Mouse (Mus musculus): ENCODE measurements at regions not wholly inside any gene's neighbourhood (a gene's known extent, or its start where the extent isn't known, plus 50 kb on each side); places are given as distances from the start of the nearest gene placed in this dataset.

DNA sequence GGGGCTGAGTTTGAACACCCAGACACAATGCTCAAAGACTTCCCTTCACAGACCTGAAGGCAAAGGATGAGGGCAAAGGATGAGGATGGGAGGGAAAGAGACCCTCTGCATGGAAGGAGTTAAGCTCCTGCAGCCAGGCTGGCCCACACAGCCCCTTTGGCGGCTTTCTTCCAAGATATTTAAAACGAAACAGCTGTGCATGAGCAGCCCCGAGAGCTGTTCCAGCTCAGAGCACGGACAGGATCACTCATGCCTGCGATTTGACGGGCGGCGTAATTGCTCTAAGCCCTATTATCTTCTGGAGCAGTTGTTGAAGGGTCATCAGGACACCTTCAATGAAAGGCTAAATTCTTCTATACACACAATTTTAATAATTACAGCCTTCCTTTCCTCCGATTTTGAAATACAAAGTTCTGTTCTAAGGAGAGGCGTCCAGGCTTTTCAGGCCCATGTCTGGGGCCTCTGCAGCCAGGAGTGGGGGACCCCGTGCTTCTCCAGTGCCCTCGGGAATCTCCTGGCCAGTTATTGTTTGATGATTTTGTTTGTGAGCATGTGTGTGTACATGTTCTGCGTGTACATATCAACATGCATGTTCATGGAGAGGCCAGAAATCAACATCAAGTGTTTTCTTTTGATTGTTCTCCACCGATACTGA lies 82.1 kb upstream of the Kazn start:
- DNase-seq (ENCODE audit: low spot score in 2 of 2), result no peak

DNA sequence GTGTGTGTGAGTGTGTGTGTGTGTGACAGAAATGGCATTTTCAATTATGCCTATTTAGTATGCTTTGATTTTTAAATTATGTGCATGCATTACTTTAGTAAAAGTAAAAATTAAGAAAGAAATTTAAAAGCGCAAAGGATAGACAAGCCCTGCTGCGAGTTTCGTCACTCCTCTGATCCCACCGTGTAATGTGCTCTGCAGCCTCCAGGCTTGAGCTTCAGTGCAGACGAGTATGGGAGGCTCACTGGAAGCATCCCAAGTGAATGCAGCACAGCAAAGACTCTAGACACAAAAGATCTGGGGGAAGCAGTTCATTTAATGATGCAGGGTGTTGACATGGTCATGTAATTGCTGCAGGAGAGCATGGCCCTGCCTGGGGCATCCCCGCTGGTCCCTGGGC lies 71.1 kb upstream of the Kazn start:
- no peak for DNase-seq (ENCODE audit: low spot score in 2 of 2)

DNA sequence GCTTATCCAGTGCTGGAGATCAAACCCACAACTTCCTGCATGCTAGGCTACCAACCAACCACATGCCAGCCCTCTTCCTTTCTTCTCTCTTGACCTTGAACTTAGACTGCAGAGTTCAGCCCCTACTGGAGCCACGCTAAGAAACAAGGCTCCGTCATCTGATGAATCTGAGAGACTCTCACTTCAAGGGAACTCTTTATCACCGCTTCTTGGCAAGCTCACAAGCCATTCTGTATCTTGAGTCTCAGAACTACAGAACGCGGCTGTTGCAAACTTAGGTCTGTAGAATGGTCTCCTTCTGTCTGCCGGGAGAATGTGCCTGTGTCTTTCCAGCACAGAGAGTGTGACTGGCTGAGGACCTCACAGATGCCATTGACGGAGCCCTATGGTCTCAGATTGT lies 69.1 kb upstream of the Kazn start:
- no peak for DNase-seq (ENCODE audit: low spot score in 2 of 2)

DNA sequence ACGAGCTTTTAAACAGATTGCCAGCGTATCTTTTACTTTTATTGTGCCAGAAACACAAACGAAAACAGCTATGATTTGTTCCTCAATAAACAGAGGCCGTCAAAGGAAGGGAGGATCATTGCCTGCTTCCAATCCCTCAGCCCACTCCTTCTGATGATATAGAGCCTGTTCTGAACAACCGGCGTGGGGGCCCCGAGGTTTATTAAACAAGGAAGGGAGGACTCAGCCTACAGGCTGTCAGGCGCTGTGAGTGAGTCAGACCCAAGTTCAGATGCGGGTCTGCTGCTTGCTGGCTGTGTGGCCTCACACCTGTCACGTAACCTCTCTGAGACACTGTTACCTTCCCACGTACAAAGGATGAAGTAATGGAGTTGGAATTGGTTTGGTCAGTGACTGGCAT lies 68.1 kb upstream of the Kazn start:
- DNase-seq (ENCODE audit: low spot score in 2 of 2), result no peak

DNA sequence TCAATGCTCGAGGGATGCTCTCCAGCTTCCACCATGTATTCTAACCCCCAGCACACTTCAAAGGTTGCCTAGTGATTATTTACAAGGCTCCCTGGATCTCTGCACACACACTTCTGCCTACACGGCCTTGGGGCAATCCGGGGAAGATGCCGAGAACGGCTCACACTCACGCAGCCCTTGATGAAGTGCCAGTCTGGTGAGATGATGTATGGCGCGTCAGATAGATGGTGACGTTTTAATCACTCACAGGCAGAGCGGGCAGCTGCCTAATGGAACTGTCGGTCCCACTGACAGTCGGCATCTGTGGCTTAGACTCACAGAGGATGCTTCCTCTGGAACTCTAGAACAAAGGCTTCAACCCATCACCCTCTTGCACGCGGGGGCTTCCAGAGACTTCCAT lies 66.9 kb upstream of the Kazn start:
- DNase-seq (ENCODE audit: low spot score in 2 of 2), result no peak

DNA sequence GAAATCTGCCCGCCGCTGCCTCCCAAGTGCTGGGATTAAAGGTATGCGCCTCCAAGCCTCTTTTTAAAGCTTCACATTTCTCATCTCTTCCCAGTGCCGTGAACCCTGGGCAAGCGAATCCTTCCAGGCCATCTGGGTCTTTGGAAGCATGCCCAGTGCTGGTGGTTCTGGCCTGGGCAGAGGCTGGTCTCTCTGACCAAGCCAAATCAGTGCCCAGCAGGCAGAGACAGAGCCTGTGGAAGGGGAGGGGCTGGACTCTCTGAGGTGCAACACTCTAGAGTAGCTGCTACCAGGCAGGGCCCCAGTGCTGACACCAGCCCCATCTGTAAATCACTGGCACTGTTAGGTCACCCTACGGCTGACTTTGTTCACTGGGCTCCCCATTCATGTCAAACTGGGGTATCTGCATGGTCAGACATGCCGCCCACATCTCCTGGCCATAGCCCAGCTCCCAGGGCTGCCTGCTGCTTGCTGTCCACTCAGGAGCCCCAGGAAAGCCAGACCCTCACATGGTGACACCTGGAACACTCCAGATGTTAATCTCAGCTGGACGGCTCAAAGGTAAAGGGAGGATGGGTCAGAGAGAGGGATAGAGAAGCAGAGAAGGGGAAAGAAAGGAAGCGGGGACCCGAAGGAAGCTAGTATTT lies 64.3 kb upstream of the Kazn start:
- DNase-seq (ENCODE audit: low spot score in 2 of 2), result peak in 1 of 2 experiments; percentile 30

DNA sequence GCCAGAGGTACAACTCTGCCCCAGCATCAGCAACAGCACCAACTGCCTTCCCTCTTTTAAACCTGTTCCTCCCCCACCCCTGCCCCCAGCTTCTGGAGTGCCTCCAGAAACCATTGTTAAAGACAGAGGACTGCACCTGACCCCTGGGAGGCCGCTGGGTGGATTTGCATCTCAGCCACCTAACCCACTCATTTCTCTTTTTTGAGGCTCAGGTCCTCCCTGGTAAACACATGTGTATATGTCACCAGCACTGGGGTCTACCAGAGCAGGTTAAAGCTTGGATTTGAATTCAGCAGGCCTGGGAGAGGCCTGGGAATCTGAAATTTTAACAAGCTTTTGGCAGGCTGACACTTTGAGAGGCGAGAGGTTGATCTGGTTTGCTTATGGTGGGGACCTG lies 63.5 kb upstream of the Kazn start:
- no peak for DNase-seq (ENCODE audit: low spot score in 2 of 2)

DNA sequence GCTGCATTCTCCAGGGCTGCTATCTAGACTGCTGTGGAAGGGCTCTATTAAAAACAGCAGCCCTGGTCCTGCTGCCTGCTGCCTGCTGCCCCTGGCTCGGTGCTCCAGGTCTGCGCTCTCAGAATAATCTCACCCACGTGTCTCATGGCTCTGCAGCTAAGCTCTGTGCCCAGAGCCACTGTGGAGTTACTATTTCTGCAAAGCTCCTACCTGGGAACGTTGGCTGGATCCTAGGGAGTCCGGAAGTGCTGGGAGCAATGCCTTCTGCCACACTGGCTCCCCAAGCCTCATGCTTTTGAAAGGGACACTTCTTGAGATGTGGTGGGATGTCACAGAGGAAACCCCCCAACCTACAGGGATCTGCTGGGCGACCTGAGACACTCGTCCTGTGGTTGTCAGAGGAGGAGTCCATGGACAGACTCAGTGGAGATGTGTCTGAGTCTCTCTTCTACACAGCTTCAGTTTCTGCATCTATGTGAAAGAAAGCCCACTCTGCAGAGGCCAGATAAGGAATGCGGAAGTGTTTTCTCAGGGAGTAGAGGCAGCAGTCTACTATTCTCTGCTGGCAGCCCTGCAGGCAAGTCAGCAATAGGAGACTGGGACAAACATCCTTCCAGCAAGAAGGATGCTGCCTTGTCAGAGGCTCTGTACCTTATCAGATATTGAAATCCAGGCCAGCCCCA lies 63.0 kb upstream of the Kazn start:
- peak in 1 of 2 experiments; percentile 44 for DNase-seq (ENCODE audit: low spot score in 2 of 2)

DNA sequence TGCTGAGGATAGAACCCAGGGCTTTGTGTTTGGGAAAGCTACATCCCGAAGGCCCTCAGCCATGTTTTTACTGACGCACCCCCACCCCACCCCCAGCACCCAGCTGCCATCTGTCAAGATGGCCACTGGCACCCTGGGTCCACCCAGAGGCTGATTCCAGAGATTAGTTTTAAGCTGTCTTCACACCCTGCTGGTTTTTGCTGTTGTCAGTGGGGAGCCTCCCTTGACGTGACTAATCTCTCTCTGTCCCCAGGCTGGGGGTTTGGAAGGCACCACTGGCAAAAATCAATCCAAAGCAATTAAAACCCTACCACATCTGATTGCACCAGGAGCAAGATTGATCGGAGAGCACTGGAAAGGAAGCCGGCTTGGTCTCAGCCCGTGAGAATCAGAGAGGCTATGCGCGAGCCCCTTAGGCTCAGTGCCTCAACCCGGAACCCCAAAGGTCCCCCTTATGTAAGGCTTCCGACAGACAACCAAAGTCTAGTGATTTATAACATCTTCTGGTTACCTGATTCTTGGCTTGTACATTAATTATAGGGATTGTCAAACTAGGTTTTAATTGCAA lies 59.7 kb upstream of the Kazn start:
- DNase-seq (ENCODE audit: low spot score in 2 of 2), result no peak

DNA sequence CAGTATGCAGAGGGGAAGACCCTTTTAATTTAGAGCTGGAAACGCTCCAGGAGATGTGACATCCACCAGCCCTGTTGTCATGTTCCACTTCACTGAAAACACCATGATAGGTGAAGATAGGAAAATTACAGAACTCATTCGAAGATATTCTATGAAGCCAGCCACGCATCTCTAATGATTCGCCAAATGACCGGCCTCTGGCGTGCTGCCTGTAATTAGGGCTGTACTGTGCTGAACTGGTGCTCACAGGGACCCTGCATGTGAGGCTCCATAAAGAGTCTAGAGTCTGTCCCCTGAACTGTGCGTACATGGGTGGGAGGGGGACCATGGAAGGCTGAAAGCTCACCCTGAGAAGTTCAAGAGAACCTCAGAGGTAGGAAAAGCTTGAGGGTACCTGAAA lies 53.6 kb upstream of the Kazn start:
- DNase-seq (ENCODE audit: low spot score in 2 of 2), result no peak

DNA sequence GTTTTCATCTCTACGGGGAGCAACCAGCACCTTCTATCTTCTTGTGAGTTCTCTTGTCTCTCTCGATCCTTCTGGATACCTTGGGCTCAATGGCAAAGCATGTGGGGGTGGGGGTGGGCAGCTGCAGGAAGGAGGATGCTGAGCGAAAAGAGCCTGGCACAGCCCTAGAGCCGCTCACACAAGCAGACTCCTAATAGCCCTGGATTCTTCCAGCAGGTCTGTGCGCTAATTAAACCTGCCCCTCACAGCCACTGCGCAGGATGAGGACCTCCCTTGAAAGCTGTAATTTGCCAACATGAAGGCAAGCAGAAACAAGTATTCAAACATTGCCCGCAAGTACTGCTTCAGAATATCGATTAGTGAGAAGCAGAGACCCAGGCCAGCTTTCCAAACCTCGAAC lies 53.1 kb upstream of the Kazn start:
- no peak for DNase-seq (ENCODE audit: low spot score in 2 of 2)

DNA sequence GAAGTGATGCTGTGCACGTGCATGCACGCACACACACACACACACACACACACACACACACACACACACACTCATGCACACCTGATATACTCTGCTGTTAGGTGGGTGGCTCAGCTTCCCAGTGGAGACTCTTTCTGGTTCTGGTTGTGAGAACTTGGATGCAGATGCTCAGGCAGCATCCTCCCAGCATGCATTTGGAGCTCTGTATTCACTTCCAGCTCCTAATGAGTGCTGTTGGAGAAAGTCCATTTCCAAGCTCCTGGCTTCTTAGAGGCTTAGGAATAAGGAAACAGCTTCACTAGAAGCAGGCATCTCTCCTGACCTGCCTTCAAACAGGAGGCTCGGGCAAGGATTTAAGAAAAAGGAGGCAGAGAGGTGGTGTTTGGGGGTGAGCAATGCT lies 52.2 kb upstream of the Kazn start:
- no peak for DNase-seq (ENCODE audit: low spot score in 2 of 2)
